Comparison of ENCODE assay signal across 9 mouse cellular contexts in the genomic region with DNA sequence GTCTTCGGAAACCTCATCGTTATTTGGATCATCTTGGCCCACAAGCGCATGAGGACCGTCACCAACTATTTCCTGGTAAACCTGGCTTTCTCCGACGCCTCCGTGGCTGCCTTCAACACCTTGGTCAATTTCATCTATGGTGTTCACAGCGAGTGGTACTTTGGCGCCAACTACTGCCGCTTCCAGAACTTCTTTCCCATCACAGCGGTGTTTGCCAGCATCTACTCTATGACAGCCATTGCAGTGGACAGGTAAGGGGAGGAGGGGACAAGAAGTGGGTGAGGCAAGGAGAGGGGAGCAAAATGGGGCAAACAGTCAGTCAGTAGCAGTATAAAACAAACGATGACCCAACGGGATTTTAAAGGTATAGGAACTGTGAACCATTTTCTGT. TPM values are rescaled to one million over a fixed set of nuclear protein-coding genes. Genes with fewer than 3 reads are reported as not detected.
DNase-seq lines count a peak whose midpoint lies in the region; ATAC-seq lines count a peak whose summit lies in the region.
"Had no signal": no experiment of that assay in that cellular context is flagged by ENCODE, and none has a peak within 500 bp of the region (broad histone marks: within the 10 kb centered on the region; RNA-seq: fewer than 3 reads in every experiment).

No protein-coding gene starts in this region.

- no peak overlapping the region for H3K9ac ChIP-seq in limb, embryonic 15.5 days
- H3K9ac ChIP-seq in stomach, embryonic 16.5 days (ENCODE audit: low read length): peak overlapping the region; percentile 52

- 11% methylated on average over 13 of the region's 13 CpGs for WGBS in heart, embryonic 10.5 days
- 7% methylated on average over 13 of the region's 13 CpGs for WGBS in limb, embryonic 15.5 days
- WGBS in stomach, embryonic 16.5 days: 7% methylated on average over 13 of the region's 13 CpGs

- H3K9me3 ChIP-seq in heart, embryonic 10.5 days: no peaks in the 10 kb centered on the region
- no peaks in the 10 kb centered on the region for H3K9me3 ChIP-seq in limb, embryonic 15.5 days
- no peaks in the 10 kb centered on the region for H3K9me3 ChIP-seq in stomach, embryonic 16.5 days (replicated peaks; ENCODE audit: control insufficient read depth, low read length)

- no peak for ATAC-seq in limb, embryonic 15.5 days (ENCODE audit: insufficient number of reproducible peaks, low FRiP score, low TSS enrichment, low read depth)
- no peak for ATAC-seq in stomach, embryonic 16.5 days (ENCODE audit: insufficient read depth, low FRiP score)
- no peak for ATAC-seq in cerebellum, adult (ENCODE audit: insufficient number of reproducible peaks, low FRiP score, low TSS enrichment)
- ATAC-seq: inflammation-experienced regulatory T-cells, adult 6 months had no signal

- no peak overlapping the region for H3K27ac ChIP-seq in heart, embryonic 10.5 days
- H3K27ac ChIP-seq in limb, embryonic 15.5 days: no peak overlapping the region
- H3K27ac ChIP-seq in stomach, embryonic 16.5 days (ENCODE audit: low read length): no peak overlapping the region

- H3K4me1 ChIP-seq in heart, embryonic 10.5 days: peaks cover 11% of the 10 kb centered on the region
- peaks cover 11% of the 10 kb centered on the region for H3K4me1 ChIP-seq in limb, embryonic 15.5 days
- peaks cover 5% of the 10 kb centered on the region; the same call in 1 of the 2 replicates for H3K4me1 ChIP-seq in stomach, embryonic 16.5 days (ENCODE audit: control insufficient read depth, insufficient read depth, low read length)

- peaks cover 11% of the 10 kb centered on the region for H3K27me3 ChIP-seq in heart, embryonic 10.5 days (ENCODE audit: insufficient read depth, poor library complexity, severe bottlenecking)
- peaks cover 13% of the 10 kb centered on the region; the same call in 1 of the 2 replicates for H3K27me3 ChIP-seq in limb, embryonic 15.5 days
- H3K27me3 ChIP-seq in stomach, embryonic 16.5 days (ENCODE audit: control insufficient read depth, insufficient read depth, low read length): no peaks in the 10 kb centered on the region

- no peaks in the 10 kb centered on the region for H3K36me3 ChIP-seq in heart, embryonic 10.5 days
- H3K36me3 ChIP-seq in limb, embryonic 15.5 days: no peaks in the 10 kb centered on the region
- H3K36me3 ChIP-seq in stomach, embryonic 16.5 days (ENCODE audit: control insufficient read depth, insufficient read depth, low read length): no peaks in the 10 kb centered on the region

- no peak for DNase-seq in heart, embryonic 10.5 days (ENCODE audit: low spot score)
- DNase-seq in heart, adult 18-20 months: no peak
- peak; percentile 9 to 15 for DNase-seq in right cerebral cortex, adult 2 months (ENCODE audit: low spot score in 2 of 2)
- DNase-seq in right cerebral cortex, adult 18-20 months: no peak
- DNase-seq in heart, adult 9 months (ENCODE audit: low spot score in 2 of 2): no peak

- peak overlapping the region; percentile 90 for H3K4me2 ChIP-seq in limb, embryonic 15.5 days
- peak overlapping the region; percentile 87 for H3K4me2 ChIP-seq in stomach, embryonic 16.5 days (ENCODE audit: low read depth, low read length)

- peak overlapping the region; percentile 66 for H3K4me3 ChIP-seq in heart, embryonic 10.5 days
- peak overlapping the region; percentile 41 for H3K4me3 ChIP-seq in limb, embryonic 15.5 days
- H3K4me3 ChIP-seq in stomach, embryonic 16.5 days (replicated peaks; ENCODE audit: low read length): peak overlapping the region; percentile 46

RNA-seq across cellular contexts. Expression of a gene that starts 0.7 kb away (rescaled TPM):
- polyA plus RNA-seq in heart, embryonic 10.5 days (2016; fragmentation: Nextera tagmentation; extraction: Ambion mirVana): 0.18 and 0.19 TPM in 2 replicates
- not detected for total RNA-seq in heart, adult 18-20 months (2021)
- 0.30 and 0.37 TPM in 2 replicates for polyA plus RNA-seq in limb, embryonic 15.5 days (2015; fragmentation: Nextera tagmentation; extraction: Ambion mirVana)
- polyA plus RNA-seq in stomach, embryonic 16.5 days (2015; fragmentation: Nextera tagmentation; extraction: Ambion mirVana): 1.2 and 1.3 TPM in 2 replicates
- polyA plus RNA-seq: inflammation-experienced regulatory T-cells, adult 6 months had no signal

Comparison
In these comparisons a context has a peak if more than half of its experiments do, and no peak if none do; other contexts are left out.
1. DNase-seq: peak in right cerebral cortex, adult 2 months (2 of 2); none in heart, embryonic 10.5 days (single experiment), heart, adult 18-20 months (0 of 2), right cerebral cortex, adult 18-20 months (single experiment) and heart, adult 9 months (0 of 2).
2. Peak in every context shown above with its lines, with median percentiles within 50 percentile points of each other: H3K4me3 ChIP-seq.